Mouse (Mus musculus) cerebellum, adult 2 months (tissue): ENCODE results near the gene B3galt1.

Experiments
- CTCF ChIP-seq: fragments of 200-500 bp; IDR thresholded peaks from 2 replicates; pipeline ENCODE4 v1.5.1; 2011; ENCODE audit warnings: low read depth, mild to moderate bottlenecking, control low read depth, low read length, moderate library complexity, borderline replicate concordance; ENCODE audit not compliant: insufficient read depth
- POLR2A ChIP-seq: fragments of 200-500 bp; IDR thresholded peaks from 2 replicates; pipeline ENCODE4 v1.6.1; 2011; ENCODE audit warnings: low read length, control low read depth, borderline replicate concordance; ENCODE audit not compliant: insufficient read depth

DNA sequence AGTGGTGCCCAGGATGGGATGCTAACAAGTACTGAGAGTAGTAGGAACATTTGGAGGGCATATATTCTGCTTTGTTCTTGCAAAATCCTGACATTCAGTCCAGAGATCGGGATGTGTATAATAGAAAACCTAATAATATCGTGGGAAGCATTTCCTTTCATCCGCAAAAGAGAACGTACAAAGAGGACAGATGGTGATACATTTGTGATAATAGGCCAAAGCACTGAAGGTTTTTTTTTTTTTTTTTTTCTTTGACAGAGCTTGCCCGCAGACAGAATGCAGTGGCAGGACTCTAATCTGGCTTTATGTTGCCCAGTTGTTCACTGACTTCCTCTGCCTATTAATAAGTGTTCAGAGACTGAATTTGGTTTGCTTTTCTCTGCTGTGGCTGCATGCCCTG, 256.7 kb downstream of the B3galt1 start:
- TF ChIP-seq CTCF (no peak), POLR2A (no peak)
